Mouse (Mus musculus): Measurements from ENCODE around the gene Ppm1m.

The Ppm1m gene

DNA sequence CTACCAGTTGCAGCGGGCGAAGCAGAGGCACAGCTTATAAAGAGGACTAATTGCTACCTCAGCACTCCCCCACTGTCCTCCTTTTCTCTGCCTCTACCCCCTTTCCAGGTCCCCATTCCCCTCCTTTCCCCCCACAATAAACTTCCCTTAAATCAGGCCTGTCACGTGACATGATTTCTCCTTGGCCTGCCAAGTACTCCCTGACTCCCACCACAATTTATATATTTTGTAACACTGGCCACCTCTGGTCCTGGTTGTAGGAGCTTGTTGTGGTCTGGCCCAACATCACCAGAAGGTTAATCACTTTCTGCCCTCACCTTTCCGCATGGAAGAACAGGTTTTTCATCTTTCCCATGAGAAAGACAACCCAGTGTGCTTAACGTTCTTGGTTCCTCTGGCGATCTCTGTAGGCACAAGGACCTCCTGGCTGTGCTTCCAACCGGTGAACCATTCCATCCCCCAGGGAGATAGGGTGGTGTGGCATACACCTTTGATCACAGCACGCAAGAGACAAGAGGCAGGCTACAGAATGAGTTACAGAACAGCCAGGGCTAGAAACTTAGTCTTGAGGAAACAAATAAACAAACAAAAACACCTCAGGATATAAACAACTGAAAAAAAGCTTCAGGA is 21.5 kb upstream of the Ppm1m start:
- no peak for DNase-seq (ENCODE audit: low read depth, low spot score)

DNA sequence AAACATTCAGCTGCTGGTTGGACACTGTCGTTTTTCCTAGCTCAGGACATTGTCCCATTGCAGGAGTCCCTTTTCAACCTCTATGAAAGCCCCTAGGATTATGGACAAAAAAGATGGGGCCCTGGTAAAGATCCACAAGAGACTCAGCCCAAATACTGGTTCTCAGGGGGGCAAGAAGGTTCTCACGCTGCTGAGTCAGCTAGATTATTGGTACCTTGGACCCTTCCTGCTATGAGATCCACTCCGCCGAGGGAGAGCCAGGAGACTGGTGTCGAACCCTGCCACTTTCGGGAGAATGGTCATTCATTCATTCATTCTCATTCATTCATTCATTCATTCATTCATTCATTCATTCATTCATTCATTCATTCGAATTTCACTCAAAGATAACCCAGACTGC is 17.4 kb upstream of the Ppm1m start:
- no peak for DNase-seq (ENCODE audit: low read depth, low spot score)

DNA sequence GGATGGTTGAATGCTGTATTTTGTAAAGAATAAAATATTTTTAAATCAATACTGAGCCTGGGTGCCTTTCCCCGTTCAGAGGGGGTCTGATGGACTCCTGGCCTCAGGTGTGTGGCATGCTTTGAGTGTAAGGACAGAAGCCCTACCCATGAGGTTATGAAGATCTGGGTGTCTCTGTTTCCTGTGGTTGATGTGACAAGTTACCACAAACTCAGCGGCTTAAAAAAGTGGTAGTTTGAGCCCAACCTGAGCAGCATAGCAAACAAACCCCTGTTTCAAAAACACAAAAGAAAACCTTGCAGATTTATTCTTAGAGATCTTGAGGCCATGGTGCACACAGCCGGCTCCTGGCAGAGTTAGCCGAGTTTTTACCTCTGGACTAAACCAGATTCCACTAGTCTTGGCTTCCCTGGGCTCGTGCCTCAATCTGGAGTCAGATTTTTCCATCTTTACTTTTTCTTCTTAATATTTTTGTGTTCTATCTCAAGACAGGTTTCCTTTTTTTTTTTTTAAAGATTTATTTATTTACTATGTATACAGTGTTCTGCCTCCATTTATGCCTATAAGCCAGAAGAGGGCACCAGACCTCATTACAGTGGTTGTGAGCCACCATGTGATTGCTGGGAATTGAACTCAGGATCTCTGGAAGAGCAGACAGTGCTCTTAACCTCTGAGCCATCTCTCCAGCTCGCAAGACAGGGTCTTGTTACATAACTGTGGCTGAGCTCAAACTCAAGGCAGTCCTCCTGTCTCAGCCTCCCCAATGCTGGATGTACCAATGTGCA is 16.0 kb upstream of the Ppm1m start:
- DNase-seq (ENCODE audit: low read depth, low spot score): peak; percentile 41

DNA sequence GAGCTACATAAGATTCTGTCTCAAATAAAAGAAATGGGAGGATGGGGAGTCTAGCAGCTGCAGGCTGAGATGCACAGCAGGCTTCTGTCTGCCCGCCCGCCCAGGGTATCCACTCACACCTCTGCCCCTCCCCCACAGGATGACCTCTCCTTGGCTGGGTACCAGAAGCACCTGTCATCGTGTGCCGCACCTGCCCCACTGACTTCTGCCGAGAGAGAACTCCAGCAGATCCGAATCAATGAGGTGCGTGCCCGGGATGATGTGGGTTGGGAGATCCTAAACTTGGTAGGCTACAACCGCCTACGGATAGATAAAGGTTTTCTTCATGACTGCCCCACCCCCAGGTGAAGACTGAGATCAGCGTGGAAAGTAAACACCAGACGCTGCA is 13.0 kb upstream of the Ppm1m start:
- no peak for DNase-seq (ENCODE audit: low read depth, low spot score)

DNA sequence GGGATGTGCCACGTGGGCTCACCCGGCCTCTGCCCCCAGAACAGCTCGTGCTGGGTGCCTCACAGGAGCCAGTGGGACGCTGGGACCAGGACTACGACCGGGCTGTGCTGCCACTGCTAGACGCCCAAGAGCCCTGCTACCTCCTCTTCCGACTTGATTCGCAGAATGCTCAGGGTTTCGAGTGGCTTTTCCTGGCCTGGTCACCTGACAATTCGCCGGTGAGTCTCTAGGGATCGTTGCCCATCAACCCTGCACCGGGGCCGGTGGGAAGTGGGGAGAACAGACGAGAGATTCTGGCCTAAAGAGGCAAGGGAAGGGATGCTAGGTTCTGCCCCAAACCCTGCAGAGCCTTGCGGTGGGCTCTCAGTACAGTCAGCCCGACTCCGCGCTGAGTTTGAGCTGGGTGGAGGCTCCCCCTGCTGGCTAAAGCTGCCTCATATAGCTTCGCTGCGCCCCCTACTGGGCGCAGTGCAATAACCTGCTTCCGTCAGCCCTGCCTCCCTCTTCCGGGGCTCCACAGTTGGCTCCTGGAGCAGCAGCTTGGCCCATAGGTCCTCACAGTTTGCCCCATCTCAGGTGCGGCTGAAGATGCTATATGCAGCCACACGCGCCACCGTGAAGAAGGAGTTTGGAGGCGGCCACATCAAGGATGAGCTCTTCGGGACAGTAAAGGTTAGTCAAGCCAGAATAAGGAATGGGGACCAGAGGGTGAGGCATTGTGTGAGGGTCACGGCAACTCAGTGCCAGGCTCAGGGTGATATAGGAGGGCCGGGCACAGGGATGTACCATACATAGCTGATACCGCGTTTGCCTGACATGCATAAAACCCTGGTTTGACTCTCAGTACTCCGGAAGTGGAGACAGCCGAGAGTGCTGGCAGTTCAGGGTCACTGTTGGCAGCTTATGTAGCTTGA is 12.4 kb upstream of the Ppm1m start:
- DNase-seq (ENCODE audit: low read depth, low spot score): peak; percentile 78

DNA sequence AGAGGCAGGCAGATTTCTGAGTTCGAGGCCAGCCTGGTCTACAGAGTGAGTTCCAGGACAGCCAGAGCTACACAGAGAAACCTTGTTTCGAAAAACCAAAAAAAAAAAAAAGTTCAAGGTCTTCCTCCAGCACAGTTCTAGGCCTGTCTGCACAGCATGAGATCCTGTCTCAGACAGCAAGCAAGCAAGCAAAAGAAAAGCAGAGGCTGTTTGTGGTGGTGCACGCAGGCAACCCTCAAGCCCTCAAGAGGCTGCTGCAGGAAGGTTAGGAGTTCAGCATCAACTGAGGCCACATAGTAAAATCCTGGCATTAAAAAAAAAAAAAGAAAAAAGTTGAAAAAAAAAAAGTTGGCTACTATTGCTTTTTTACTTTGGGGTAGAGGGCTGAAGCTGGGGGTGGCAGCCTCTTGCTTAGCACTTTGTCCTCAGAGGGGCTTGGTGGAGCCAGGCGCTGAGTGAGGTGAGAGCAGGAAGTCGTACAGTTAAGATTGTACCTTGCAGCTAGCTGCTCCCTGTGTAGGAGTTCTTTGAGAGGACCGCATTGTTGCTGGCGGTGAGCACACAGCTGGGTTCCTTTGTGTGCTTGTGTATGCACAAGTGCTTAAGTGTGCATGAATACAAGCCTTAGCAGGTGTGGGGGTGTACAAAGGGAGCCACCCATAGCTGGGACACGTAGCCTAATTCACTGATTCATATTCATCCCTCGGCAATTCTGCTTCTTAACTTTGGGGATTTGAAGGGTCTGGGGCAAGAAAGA is 11.5 kb upstream of the Ppm1m start:
- no peak for DNase-seq (ENCODE audit: low read depth, low spot score)

DNA sequence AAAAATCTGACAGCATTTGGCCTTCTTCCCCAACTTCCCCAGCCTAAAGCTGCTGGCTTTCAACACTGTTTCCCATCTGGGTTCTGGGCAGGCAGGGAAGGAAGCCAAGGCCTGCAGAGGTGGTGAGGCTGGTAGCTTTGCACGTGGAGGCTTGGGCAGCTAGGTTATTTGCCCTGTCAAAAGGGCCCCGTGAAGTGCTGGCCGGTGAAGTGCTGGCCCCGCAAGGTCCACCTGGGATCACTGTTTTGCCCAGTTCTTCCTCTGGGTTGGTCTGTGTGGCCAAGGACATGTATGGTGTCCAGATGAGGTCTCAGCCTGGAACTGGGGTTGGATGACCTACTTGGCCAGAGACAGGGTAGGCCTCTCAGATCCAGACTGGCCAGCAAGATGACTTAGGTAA is 10.4 kb upstream of the Ppm1m start:
- no peak for DNase-seq (ENCODE audit: low read depth, low spot score)

DNA sequence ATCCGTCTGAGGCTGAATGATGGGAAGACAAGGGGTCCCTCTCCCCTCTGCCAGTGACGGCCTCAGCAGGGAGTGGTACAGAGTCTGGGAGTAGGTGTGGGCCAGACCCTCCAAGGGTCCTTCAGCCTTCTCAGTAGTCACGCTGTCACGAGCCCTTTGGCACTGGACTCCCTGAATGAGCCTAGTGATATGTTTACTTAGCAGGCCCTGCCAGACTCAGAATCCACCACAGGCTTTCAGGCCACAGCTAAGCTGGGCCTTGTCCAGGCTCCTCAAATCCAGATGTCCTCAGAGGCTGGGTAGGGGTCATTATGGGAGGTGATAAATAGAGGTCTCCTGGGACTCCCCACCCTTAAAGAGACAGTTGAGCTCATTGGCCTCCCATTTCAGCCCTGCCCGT is 8.6 kb upstream of the Ppm1m start:
- no peak for DNase-seq (ENCODE audit: low read depth, low spot score)

DNA sequence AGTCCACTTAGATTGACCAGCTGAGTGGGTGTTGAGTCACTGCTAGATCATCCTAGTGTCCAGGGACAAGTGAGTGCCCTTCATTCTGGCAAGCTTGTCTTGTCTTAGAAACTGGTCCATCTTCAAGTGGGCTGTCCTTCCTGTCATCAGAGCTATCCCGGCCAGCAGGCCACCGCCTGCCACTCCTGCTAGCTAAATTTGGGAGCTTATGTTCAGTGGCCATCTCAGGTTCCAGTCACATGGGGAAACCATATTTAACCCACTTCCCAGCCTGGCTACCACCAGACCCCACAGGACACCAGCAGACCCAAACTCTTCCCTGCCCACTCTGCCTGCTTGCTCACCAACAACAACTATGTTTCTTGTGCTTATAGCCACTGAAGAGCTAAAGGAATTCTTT is 7.0 kb upstream of the Ppm1m start:
- DNase-seq (ENCODE audit: low read depth, low spot score): no peak

DNA sequence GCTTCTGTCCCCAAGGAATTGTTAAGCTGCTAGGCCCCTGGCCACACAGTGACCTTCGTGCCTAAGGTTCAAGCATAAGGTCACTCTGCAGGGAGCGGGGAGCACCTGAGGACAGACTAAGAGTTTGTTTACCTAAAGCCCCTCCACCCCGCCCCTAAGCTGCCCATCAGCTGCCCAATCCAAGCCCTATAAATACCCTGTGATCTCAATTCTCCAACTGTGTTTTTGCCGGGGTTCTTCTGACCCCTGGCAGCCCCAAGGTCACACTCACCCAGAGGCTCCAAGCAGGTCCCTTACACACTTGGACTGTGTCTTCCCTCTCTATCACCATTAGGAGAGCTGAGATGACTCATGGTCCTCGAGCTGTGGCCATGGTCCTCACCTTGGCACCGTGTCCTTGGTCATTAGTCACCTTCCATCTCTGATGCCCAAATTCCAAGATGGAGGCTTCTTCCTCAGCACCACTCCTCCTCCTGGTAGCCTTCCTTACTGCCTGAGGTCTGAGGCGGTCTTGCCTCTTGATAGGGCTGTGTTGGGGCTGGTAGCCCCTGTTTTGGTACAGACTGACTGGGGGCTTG is 6.3 kb upstream of the Ppm1m start:
- DNase-seq (ENCODE audit: low read depth, low spot score): peak; percentile 61

DNA sequence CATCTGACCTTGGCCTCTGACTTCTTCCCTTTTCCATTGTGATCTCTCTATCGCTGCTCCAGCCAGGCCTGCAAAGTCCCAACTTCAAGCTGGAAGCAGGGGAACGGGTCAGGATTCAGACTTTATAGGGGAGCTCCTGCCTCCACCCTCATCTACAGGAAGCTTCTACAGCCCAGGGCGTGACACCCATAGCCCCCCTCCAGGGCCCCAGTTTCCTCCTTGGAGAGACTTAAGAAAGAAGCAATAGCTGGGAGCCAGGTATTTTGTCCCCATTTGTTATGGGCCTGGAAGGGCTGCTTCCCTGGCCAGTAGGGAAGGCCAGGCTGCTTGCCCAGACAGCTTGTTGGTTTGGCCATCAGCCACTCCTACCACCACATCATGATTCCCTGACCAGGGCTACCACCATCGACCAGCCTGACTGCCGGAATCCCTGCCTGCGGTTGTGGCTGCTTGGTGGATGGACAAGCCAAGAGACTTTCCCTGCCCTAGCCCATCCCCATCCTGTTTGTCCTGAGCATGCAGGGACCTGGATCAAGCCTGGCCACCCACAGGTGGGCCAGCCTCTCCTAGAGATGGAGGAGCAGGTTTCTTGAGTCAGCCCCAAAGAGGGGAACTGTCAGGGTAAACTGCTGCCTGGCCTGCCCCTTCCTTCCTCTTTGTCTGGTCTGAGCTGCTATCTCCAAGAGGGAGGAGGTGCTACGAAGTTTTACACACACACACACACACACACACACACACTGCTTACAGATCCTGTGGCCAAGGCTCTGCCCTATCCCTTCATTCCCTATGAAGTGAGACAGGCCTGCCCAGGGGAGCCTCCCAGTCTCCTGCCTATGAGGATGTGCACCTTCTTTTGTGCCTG is 4.7 kb upstream of the Ppm1m start:
- peak; percentile 60 for DNase-seq (ENCODE audit: low read depth, low spot score)

DNA sequence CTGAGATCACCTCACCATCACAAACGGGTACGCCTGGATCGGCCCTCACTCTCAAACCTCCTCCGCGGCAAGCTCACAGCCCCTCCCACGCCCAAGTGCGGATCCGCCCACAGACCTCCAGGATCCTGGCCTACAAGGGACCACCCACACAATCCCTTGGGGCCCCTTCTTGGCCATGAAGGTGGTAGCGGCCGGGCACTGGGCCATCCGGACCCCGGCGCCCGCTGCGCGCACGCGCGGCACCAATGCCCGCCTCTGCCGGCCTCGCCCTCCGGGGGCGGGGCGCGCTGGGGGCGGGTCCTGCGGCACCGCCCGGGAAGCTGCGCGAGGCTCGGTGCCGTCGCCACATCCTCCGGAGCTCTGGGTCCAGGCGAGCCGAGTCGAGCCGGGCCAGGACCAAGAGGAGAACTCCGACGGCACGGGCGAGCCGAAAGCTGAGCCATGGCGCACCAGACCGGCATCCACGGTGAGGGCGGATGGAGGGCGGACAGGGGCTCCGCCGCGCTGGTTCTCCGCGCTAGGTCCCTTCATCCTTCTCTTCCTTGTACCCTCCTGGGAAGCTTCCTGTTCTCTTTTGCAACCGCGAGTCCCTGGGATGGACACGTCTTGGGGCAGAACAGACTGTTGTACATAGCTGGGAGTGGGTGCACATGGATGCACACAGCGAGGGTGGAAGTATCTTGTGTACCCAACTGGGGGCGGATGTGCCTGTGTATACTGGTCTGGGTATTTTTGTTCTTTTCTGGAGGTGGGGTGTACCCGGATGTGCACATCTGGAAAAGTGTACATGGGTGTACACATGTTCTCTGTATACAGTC is 3.5 kb upstream of the Ppm1m start, which contains the start of gene Twf2:
Gene Twf2 (plus strand): TSS at position 290 of the 818 bp plus-strand sequence.
- DNase-seq (ENCODE audit: low read depth, low spot score): peak; percentile 82

DNA sequence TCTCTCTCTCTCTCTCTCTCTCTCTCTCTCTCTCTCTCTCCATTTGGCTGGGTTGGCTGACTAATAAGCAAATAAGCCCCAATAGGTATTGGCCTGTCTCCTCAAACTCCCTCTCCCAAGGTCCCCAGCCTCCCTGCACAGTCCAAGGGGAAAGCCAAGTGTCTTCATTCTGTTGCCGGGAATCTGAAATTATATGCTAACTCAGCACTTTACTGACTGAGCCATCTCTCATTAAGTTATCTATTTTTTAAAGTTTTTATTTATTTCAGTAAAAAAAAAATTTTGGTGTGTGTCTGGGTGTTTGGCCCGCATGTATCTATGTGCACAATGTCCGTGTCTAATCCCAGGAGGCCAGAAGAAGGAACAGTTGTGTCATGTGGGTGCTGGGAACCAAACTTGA is 2.3 kb upstream of the Ppm1m start:
- no peak for DNase-seq (ENCODE audit: low read depth, low spot score)

DNA sequence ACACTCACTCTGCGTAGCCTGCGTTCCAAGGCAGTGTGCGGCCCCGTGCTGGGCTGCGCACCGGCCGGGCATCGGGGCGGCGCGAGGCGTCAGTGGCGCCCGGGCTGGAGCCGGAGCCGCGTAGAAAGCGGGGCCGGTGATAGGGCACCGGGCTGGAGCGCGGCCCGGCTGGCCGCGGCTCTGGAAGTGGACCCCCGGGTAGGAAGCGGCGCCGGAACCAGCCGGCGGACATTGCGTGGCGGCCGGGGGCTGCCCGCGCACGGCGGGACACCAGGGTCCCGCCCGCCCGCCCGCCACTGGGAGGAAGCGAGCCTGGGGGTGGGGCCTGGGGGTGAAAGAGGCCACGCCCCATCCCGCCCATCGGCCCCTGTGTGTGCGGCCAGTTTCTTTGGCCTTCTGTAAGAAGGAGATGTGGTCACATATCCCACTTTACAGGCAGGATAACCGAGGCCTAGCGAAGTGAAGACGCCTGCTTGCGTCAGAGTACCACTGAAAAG is 536 bp downstream of the Ppm1m start:
- DNase-seq (ENCODE audit: low read depth, low spot score): peak; percentile 66

DNA sequence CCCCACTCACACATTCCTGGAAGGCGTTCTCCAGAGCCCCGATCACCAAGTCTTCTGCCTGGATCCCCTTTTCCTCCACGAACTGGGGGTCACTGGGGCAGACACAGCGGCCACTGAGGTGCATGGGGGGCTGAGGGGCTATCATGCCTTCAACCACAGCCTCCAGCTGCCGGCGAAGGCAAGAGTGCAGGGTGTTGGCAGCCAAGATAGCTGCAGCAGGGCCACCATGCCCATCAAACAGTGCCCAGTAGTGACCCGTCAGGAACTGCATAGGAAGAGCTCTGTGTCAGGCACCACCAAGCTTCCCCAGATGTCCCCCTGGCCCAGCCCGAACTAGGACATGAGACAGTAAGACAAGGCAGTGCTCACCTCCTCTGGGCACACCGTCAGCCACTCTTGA is 1.8 kb downstream of the Ppm1m start:
- no peak for DNase-seq (ENCODE audit: low read depth, low spot score)

DNA sequence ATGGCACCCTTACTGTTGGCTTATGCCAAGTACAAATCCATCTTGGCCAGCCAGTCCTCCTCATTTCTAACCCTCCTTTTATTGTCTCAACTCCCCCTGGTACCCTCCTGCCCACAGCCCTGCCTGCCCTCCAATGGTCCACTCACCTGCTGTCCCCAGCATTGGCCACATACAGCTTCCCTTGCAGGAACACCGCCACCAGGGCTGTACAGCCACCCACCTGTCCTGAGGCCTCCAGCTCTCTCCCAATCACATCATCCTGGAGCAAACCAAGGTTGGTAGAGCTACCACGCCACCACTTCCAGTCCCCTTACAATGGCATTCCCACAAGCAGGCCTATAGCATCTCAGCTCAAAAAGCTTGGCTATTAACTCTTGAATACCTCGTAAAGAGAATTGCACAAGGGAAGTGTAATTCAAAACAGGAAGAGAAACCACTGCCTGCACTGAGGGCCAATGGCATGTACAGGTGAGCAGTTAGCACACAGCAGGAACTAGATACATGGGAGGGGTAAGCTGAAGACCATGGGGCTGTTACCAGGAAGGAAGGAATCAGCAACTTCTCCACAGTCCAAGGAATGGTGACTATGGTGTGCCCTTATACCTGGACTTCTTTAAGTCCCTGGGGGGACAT is 2.3 kb downstream of the Ppm1m start:
- DNase-seq (ENCODE audit: low read depth, low spot score): no peak

DNA sequence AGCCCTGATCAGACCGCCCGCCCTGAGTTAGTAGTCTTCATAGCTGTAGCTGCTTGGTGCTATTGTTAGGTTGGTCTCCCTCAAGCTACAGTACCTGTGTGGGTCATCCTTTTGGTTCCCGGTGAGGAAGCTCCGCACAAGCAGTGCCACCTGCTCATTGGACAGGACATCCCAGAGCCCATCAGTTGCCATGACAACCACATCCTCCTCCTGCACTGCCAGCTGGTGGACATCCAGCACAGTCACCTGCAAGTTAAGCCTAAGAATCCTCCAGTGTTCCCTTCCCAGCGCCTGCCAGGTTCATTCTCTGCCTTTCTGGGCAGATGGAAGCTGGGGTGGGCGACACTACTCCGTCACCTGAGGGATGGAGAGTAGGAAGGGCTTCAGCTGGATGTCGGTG is 3.9 kb downstream of the Ppm1m start:
- no peak for DNase-seq (ENCODE audit: low read depth, low spot score)

DNA sequence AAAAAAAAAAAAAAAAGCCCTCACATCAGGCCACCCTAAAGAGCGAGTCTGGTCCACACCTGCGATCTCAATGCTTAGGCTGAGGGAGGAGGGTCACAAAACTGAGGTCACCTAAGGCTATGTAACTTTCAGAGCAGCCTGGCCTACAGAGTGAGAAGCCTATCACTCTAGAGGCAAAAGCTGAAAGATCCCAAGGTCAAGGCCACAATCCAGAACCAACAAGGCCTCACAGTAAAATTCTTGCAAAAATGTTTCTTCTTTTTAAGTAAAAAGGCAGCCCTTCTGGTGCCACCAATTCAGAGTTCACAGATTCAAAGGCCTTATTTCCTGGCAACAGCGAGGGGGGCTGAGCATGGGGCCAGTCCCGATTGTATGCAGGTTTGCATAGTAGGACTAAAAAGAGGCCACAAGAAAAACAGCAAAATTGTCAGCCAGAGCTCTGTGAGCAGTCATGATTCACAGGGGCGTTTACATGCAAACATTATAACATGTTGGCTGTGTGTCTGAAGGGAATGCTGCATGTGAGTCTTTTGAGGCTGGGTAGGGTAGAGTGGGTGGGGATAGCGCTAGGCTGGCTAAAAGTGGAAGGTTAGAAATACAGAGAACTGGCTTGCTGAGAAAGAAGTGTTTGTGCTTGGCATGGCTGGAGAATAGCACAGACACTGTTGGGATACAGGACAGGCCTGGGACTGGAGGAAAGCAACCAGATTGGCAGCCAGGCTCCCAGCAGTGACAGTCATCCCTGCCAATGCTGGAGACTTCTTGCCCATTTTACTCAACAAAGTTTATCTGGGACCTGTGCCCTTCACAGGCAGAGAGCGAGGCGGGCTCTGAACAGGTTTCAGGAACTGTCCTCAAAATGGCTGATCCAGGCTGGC is 5.4 kb downstream of the Ppm1m start:
- no peak for DNase-seq (ENCODE audit: low read depth, low spot score)

Measured in 3T3-L1 (cell line).